Mouse (Mus musculus): ENCODE measurements around the gene Vwc2l. TPM values are rescaled to one million over a fixed set of nuclear protein-coding genes. Genes with fewer than 3 reads are reported as not detected.

Vwc2l gene
- polyA plus RNA-seq, 1 experiment from 2014 or later = 0.06 TPM

DNA sequence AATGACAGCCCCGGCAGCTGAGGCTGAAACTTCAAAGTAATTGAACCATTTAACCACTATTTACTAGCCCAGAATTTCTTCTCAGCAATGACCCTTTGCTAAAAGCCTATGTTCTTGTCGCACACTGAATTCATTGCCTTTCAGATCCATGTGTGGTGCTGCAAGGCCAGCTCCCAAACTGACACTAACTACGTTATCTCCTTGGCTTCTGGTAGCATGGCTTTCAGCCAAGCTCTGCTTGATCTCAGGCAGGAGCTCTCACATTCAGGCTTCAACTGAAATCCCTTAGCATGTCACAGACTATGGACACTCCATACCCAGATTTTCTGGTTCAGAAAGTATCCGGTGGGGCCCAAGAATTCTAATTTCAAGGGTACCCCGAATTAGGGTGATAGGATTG lies 140.6 kb downstream of the Vwc2l start:
- Histone ChIP-seq H3K27ac (replicated peaks) (no peak overlapping the region), H3K9ac (ENCODE audit: low read length) (no peak overlapping the region), H3K36me3 (ENCODE audit: control insufficient read depth, insufficient read depth, low read length) (no peaks in the 10 kb centered on the region), H3K4me1 (replicated peaks; ENCODE audit: control insufficient read depth, insufficient read depth) (no peaks in the 10 kb centered on the region), H3K9me3 (ENCODE audit: control insufficient read depth, low read length) (no peaks in the 10 kb centered on the region), H3K27me3 (ENCODE audit: control insufficient read depth, insufficient read depth, low read length) (no peaks in the 10 kb centered on the region), H3K4me3 (ENCODE audit: low read depth, low read length) (no peak overlapping the region), H3K4me2 (replicated peaks; ENCODE audit: low read depth) (no peak overlapping the region)
- TF ChIP-seq EP300 (optimal IDR thresholded peaks at IDR 0.05) (no peak), CTCF (IDR thresholded peaks at IDR 0.05; ENCODE audit: low read depth) (no peak)
- ATAC-seq (ENCODE audit: low FRiP score, low TSS enrichment) (no peak), DNase-seq (ENCODE audit: low spot score) (no peak)
- 71% methylated on average over 5 of the region's 5 CpGs for WGBS

DNA sequence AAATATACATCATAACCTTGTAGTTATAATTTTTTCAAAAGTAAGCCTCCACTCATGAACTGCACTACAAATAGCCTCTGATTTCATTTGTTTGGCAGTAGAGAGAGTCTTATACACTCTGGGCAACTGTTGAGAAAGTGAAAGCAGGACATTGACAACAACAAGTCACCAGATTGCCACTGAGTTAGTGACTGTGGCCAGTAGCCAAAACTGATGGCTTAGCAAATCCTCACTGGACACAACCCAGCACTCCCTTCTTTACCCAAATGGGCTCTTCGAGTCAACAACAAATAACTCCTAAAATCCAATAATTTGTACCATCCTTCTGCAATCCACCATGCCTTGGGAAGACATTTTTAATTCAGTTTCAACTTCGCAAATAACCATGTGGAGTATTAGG lies 155.0 kb downstream of the Vwc2l start:
- 90% methylated on average over 2 of the region's 2 CpGs for WGBS
- TF ChIP-seq EP300 (optimal IDR thresholded peaks at IDR 0.05) = no peak
- no peak for TF ChIP-seq CTCF (IDR thresholded peaks at IDR 0.05; ENCODE audit: low read depth)
- Histone ChIP-seq H3K4me1 (replicated peaks; ENCODE audit: control insufficient read depth, insufficient read depth) (no peaks in the 10 kb centered on the region), H3K4me2 (replicated peaks; ENCODE audit: low read depth) (no peak overlapping the region), H3K9me3 (ENCODE audit: control insufficient read depth, low read length) (no peaks in the 10 kb centered on the region), H3K9ac (ENCODE audit: low read length) (no peak overlapping the region), H3K27me3 (ENCODE audit: control insufficient read depth, insufficient read depth, low read length) (no peaks in the 10 kb centered on the region), H3K36me3 (ENCODE audit: control insufficient read depth, insufficient read depth, low read length) (no peaks in the 10 kb centered on the region), H3K4me3 (ENCODE audit: low read depth, low read length) (no peak overlapping the region), H3K27ac (replicated peaks) (no peak overlapping the region)
- DNase-seq (ENCODE audit: low spot score) (no peak), ATAC-seq (ENCODE audit: low FRiP score, low TSS enrichment) (no peak)

DNA sequence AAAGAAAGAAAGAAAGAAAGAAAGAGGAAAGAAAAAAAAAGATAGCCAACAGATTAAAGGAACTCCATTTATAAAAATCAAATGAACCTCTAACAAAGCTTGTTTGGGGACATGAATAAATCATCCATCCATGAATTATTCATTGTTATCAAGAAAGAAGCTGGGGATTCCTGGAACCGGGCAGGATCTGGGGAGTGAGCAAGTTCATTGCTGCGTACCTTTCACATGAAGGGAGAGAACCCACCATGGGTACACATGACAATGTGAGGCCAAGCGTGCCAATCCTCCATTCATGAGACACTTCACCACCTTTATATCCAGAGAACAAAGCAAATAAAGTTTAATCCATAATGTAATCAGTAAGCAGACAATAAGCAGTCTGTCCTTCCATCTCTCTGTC lies 155.8 kb downstream of the Vwc2l start:
- no peak for ATAC-seq (ENCODE audit: low FRiP score, low TSS enrichment)
- 73% methylated on average over 3 of the region's 3 CpGs for WGBS
- Histone ChIP-seq H3K4me2 (replicated peaks; ENCODE audit: low read depth) (no peak overlapping the region), H3K27me3 (ENCODE audit: control insufficient read depth, insufficient read depth, low read length) (no peaks in the 10 kb centered on the region), H3K4me3 (ENCODE audit: low read depth, low read length) (no peak overlapping the region), H3K36me3 (ENCODE audit: control insufficient read depth, insufficient read depth, low read length) (no peaks in the 10 kb centered on the region), H3K4me1 (replicated peaks; ENCODE audit: control insufficient read depth, insufficient read depth) (no peaks in the 10 kb centered on the region), H3K27ac (replicated peaks) (no peak overlapping the region), H3K9me3 (ENCODE audit: control insufficient read depth, low read length) (no peaks in the 10 kb centered on the region), H3K9ac (ENCODE audit: low read length) (no peak overlapping the region)
- TF ChIP-seq EP300 (optimal IDR thresholded peaks at IDR 0.05) (no peak), CTCF (IDR thresholded peaks at IDR 0.05; ENCODE audit: low read depth) (no peak)
- DNase-seq (ENCODE audit: low spot score) = no peak

DNA sequence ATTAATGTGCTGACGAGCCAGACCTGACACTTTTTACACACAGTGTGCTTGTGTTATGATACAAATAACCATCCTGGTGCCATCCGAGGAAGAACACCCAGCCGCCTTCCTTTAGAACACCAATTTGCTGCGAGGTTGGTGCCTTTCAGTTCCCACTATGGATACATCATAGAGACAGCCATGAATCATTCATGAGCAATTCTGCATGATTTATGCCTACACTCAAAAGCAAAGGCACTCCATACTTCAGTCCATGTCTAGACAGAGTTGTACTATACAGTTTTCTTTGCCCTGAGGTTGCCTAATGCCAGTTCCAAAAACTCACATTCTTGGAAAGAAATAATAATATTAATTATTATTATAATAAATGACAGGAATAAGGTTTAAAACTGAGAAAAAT lies 158.6 kb downstream of the Vwc2l start:
- no peak overlapping the region for H3K4me3 ChIP-seq (ENCODE audit: low read depth, low read length)
- H3K4me2 ChIP-seq (replicated peaks; ENCODE audit: low read depth) = no peak overlapping the region
- DNase-seq (ENCODE audit: low spot score) (no peak), ATAC-seq (ENCODE audit: low FRiP score, low TSS enrichment) (no peak)
- 82% methylated on average over 4 of the region's 4 CpGs for WGBS
- H3K9ac ChIP-seq (ENCODE audit: low read length) = no peak overlapping the region
- H3K9me3 ChIP-seq (ENCODE audit: control insufficient read depth, low read length) = no peaks in the 10 kb centered on the region
- H3K36me3 ChIP-seq (ENCODE audit: control insufficient read depth, insufficient read depth, low read length) = no peaks in the 10 kb centered on the region
- H3K4me1 ChIP-seq (replicated peaks; ENCODE audit: control insufficient read depth, insufficient read depth) = no peaks in the 10 kb centered on the region
- H3K27me3 ChIP-seq (ENCODE audit: control insufficient read depth, insufficient read depth, low read length) = no peaks in the 10 kb centered on the region
- TF ChIP-seq EP300 (optimal IDR thresholded peaks at IDR 0.05) (no peak), CTCF (IDR thresholded peaks at IDR 0.05; ENCODE audit: low read depth) (no peak)
- no peak overlapping the region for H3K27ac ChIP-seq (replicated peaks)

DNA sequence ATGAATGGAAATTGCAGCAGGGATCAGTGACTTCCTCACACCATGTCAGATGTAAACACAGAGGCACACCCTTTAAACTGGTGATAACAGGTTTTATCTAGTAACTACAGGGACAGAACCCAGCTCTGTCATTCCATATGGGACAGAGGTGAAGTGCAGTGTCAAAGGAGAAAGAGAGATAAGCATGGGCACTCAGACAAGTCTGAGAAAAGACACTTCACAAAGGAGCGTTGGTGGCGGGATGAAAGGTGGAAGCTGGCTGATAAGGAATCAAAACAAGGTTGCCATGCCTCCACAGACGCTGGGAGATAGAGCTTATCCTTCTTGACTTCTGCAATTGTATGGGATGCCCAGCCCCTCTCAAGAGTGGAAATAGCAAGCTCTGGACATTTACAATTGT lies 176.8 kb downstream of the Vwc2l start:
- Histone ChIP-seq H3K9me3 (ENCODE audit: control insufficient read depth, low read length) (no peaks in the 10 kb centered on the region), H3K27ac (replicated peaks) (no peak overlapping the region), H3K4me1 (replicated peaks; ENCODE audit: control insufficient read depth, insufficient read depth) (no peaks in the 10 kb centered on the region), H3K4me3 (ENCODE audit: low read depth, low read length) (no peak overlapping the region), H3K9ac (ENCODE audit: low read length) (no peak overlapping the region), H3K27me3 (ENCODE audit: control insufficient read depth, insufficient read depth, low read length) (no peaks in the 10 kb centered on the region), H3K36me3 (ENCODE audit: control insufficient read depth, insufficient read depth, low read length) (no peaks in the 10 kb centered on the region), H3K4me2 (replicated peaks; ENCODE audit: low read depth) (no peak overlapping the region)
- ATAC-seq (ENCODE audit: low FRiP score, low TSS enrichment) (no peak), DNase-seq (ENCODE audit: low spot score) (no peak)
- 19% methylated on average over 3 of the region's 3 CpGs for WGBS
- TF ChIP-seq EP300 (optimal IDR thresholded peaks at IDR 0.05) (no peak), CTCF (IDR thresholded peaks at IDR 0.05; ENCODE audit: low read depth) (no peak)

DNA sequence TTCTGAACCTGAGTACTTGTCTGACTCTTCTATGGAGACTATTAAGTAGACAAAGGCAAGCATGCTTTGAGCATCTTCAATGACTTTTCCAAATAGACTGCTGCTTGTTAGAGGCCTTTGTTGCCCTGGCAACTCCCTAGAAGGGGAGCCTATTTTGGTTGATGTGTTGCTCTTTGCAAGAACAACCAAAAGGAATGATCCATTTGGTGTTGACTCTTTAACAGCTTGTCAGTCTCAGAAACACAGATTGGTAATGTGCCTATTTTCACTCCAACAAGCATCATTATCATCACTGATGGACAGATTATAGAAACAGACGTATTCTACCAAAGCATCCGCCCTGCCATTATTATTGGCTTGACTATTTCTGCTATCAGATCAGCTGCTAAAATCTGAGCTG lies 181.9 kb downstream of the Vwc2l start:
- Histone ChIP-seq H3K27ac (replicated peaks) (no peak overlapping the region), H3K9me3 (ENCODE audit: control insufficient read depth, low read length) (no peaks in the 10 kb centered on the region), H3K27me3 (ENCODE audit: control insufficient read depth, insufficient read depth, low read length) (no peaks in the 10 kb centered on the region), H3K36me3 (ENCODE audit: control insufficient read depth, insufficient read depth, low read length) (no peaks in the 10 kb centered on the region), H3K4me2 (replicated peaks; ENCODE audit: low read depth) (no peak overlapping the region), H3K9ac (ENCODE audit: low read length) (no peak overlapping the region), H3K4me3 (ENCODE audit: low read depth, low read length) (no peak overlapping the region), H3K4me1 (replicated peaks; ENCODE audit: control insufficient read depth, insufficient read depth) (no peaks in the 10 kb centered on the region)
- 97% methylated on average over 2 of the region's 2 CpGs for WGBS
- no peak for TF ChIP-seq EP300 (optimal IDR thresholded peaks at IDR 0.05)
- no peak for TF ChIP-seq CTCF (IDR thresholded peaks at IDR 0.05; ENCODE audit: low read depth)
- no peak for ATAC-seq (ENCODE audit: low FRiP score, low TSS enrichment)
- DNase-seq (ENCODE audit: low spot score) = no peak
